Mouse (Mus musculus) adrenal gland, postnatal 25 days (tissue): ENCODE data around the gene Clcn7. TPM values are rescaled to one million over a fixed set of nuclear protein-coding genes. Genes with fewer than 3 reads are reported as not detected.
A peak's percentile ranks its signal among the peaks of the same experiment; 100 is the strongest.

ENCODE experiments used
- DNase-seq: peaks from one replicate; pipeline ENCODE4 v3.0.0; 2021; ENCODE audit warnings: mixed read lengths
- total RNA-seq: library from RNA; stranded (reverse); gene quantifications from 2 replicates; pipeline ENCODE4 v1.2.3, GENCODE M21; 2021

The Clcn7 gene
- total RNA-seq, 1 experiment from 2014 or later = 42.3 TPM

DNA sequence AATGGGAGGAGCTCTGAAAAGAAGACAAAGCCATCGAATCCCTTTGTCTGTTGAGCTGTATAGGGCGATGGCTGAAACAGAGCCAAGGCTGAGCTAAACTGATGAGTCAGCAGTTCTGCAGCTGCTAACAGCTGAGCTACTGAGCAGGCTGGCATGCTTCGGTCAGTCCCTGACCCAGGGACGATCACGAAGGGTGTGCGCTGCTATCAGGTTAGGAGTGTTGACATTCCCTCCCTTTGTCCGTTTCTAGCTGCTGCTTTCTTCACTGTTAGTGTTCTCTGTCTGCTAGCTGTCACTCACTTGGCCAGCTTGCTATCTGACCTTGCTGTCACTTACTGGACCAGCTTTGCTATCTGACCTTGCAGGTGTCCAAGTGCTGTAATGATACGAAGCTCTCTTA lies 6.1 kb upstream of the Clcn7 start:
- DNase-seq = peak; percentile 53

DNA sequence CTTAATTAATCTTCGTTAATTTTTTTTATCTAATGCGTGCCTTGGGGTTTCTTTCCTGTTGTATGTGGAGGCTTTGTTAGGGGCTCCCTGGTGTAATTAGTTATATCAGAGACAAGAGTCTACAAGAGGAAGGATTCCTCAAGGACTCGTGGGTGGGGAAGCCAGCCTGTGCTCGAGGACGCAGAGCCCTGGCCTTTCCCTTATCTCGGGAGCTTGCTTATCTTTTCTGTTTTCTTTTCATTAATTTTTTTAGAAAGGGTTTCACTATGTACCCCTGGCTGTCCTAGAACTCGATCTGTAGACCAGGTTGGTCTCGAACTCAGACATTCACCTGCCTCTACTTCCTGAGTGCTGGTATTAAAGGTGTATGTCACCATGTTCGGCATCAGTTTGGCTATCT lies 5.5 kb upstream of the Clcn7 start:
- DNase-seq = no peak

DNA sequence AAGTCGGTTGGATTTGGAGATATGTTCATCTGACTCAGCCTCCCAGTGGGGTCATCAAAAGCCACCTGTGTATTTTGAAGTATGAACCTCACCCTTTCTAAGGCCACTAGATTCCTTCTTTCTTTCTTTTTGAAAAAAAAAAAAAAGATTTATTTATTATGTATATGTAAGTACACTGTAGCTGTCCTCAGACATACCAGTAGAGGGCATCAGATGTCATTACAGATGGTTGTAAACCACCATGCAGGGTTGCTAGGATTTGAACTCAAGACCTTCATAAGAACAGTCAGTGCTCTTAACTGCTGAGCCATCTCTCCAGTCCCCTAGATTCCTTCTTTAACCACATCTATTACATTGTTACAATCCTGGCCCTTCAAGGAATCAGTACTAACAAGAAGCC lies 3.1 kb upstream of the Clcn7 start:
- no peak for DNase-seq

DNA sequence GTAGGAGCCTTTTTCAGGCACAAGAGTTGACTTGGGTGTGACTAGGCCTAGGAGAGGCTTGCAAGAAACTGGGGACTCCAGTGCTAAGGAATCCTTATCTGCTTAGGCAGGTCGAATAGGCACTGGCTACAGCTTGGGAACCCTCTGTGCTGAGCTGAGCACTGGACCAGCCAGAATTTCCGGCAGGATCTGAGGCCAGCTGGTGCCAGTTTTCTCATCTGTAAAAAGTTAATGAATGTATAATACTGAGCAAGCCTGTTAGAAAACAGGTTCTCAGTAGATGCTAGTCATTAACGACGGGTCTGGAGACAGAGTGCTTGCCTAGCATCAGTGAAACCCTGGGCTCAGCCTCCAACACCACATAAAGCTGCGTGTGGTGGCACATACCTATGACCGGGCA lies 2.4 kb downstream of the Clcn7 start:
- DNase-seq = no peak

DNA sequence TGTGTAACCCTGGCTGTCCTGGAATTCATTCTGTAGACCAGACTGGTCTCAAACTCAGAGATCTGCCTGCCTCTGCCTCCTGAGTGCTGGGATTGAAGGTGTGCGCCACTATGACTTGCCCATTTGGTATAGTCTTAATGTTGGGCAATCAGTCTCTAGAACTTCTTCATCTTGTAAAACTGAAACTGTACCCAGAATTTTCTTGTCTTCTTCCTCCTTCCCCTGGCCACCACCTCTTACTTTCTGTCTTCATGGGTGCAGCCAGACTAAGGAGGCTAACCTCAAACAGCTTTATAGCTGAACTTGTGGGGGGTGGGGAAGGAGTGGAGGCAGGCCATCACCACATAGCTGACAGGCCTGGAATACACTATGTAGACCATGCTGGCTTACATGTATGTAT lies 5.6 kb downstream of the Clcn7 start:
- no peak for DNase-seq

DNA sequence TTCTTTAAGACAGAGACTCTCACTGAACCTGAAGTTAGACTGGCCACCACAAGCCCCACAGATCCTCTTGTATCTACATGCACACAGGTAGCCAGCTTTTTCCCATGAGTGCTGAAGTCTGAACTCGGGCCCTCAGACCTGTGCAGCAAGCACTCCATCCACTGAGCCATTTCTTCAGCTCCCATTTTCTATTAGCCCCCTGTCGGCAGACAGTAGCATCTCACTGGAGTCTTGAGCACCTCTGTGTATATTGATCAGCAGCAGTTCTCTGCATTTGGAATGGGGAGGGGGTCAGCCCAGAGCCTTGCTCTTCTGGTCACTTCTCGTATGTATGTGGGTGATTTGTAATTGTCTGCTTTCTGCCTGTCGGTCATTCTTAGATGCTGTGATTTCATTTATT lies 6.8 kb downstream of the Clcn7 start:
- no peak for DNase-seq

DNA sequence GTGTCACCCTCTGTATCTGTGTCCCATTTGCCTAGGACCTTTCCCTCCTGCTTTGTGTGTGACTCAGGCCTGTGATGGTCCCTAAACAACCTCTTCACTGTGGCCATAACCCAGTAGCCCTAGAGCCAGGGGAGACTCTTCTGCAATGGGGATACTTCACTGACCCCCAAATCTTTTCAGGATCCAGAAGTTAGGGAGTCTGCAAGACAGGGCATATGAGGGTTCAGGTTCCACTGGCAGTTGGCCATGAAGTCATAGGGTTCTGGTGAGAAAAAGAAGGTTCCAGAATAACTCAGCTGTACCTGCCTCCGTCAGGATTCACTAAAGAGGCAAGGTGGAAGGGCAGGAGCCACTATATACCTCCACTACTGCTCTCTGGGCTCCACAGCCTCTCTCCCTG lies 29.0 kb downstream of the Clcn7 start, which contains the start of gene Ccdc154:
Ccdc154 (plus strand) TSS at position 301 of the 400 bp plus-strand sequence.
- DNase-seq = no peak

DNA sequence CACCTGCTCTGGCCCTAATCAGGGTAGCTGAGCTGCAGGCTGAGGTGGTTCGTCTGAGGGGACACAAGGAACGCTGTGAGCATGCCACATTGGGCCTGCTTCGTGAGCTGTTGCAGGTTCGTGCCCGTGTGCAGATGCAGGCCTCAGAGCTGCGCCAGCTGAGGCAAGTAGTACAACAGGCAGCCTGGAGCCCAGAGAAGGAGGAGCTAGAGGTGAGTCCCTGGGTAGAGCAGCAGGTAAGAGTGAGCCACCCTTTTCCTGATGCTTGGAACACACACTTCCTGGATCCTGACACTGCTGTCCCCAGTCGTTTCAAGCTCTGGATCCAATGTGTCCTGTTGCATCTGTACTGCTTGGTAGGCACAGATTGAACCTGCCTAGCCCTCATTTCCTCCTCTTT lies 30.2 kb downstream of the Clcn7 start:
- no peak for DNase-seq

DNA sequence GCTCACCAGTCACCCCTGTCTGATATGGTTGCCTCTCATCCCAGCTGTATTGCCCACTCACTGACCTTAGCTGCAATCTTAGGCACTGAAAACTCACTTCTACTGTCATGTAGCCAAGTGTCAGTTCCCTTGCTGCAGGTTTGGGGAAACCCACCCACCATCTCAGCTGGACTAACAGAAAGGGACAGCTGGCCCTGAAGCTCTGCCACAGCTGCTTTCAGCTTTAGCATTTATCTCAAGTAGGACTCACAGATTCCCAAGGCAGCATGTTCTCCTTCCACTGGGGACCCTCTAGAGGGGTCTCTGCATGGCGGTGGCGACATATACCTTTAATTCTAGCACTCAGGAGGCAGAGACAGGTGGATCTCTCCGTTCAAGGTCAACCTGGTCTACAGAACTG lies 31.6 kb downstream of the Clcn7 start:
- no peak for DNase-seq

DNA sequence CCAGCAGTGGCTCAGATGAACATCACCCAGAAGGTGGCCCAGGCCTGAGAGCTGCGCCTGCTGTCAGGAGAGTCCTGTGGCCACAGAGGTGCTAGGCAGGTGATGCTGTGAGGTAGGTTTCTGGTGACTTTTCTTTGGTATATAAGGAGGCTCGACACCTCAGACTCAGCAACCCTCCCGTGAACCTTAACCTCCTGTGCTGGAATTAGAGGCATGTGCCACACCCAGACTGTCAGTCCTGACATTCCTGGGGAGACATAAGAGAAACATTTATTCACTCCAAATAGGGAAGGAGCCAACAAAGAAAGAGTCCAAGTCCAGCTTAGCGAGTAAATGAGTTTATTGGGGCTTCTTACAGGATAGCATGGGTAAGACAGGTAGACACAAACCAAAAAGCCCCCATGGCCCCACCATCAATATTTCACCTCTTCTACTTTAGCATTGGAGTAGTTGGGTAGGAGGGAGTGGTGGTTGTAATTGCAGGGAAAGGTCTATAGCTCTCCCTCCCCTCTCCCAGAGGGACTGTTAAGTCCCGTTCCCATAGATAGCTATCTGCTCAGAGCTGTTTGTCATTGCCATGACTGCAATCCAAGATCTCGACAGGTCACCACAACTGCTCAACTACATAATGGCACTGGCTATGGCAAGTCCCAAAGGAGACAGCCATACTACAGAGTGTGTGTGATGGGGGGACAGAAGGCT lies 32.9 kb downstream of the Clcn7 start:
- no peak for DNase-seq

DNA sequence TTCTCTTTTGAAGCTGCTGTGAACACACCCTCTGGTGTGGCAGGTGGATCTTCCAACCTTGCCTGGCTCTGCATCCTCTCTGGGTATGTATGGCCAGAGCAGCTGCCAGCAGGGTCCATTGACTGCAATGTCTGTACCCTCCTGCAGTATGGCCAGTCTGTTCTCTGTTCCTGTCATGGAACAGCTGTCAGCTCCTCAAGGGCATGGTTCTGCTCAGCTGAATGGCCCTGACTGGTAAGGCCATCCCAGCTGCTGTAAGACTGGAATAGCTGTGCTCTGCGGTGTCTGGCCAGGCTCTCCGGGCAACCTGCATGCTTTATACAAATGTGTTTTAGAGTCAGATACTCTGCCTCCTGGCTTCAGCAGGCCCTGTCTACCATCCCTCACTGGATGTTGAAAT lies 36.5 kb downstream of the Clcn7 start:
- DNase-seq = no peak

DNA sequence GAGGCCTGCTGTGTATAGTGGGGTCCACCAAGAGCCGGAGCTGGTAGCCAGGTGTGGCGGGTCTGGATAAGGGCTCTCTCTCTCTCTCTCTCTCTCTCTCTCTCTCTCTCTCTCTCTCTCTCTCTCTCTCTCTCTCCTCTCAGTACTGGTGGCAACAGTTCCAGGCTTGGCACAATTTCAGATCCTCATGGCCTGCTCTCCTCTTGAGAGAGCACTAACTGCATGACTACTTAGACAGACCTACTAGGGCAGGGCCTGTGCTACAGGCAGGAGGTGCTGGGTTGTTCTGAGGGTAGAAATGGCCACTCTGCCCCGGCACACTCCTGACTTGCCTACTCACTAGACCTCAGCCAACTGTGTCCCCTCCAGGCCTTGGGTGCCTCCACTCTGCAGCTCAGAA lies 39.4 kb downstream of the Clcn7 start:
- DNase-seq = no peak

DNA sequence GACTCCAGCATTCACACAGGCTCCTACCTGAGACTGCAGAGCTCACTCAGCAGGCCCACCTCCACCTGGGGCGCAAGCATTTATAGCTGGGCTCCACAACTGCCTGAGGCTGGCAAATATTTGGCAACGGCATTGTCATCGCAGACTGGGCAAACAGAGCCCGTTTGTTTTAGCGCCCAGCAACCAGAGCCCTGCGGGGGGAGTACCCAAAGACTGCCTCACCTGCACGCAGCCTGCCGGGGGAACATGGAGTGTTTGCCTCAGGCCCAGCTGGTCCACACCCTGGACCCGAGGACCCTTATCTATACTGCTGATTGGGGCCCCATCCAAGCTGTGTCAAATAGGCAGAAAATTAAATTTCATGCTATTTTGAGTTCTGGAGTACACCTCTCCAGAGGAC lies 42.2 kb downstream of the Clcn7 start, which contains the start of gene Gm38655:
Gm38655 (minus strand) TSS at position 61 of the 400 bp plus-strand sequence.
- DNase-seq = no peak

DNA sequence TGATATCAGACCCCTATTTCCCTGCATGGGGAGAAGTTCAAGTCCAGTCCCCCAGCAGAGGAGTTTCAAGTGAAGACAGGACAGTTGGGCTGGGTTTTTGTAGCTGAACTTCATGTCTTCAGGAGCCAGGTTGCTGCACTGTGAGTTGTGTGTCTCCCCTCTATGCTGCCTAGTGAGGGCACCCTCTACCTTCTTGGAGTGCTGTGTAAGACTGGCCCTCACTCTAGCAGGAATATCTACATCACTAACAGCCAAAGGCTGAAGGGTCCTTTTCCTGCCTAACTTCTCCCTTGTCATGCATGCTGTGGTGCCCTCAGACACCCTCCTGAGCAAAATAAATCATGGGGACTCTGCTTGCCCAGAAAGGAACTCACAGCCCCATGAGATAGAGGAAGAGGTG lies 50.0 kb downstream of the Clcn7 start:
- DNase-seq = no peak

DNA sequence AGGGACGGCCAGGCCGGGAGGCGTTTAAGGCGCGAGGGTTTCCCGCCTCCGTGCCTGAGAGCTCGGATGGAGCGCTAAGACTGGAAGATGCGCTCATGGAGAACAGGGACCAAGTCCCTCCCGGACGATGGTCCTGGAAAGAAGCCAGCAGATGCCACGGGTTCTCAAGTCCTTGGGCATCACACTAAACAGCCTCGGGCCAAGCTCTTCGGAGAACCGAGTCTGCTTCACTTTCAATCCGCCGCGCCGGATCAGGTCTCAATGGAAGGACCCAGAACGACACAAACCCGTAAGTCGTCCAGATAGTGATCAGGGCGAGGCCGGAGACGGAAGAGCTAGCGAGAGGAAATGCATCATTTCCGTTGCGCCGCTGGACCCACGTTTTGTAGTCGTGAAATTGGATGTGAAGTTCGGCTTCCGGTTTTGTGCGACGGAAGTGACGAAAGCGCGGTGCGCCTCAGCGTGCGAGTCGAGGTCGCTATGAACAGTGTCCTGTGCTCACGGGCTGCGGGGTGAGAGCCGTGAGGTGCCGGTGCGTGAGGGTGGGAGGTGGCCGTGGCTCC lies 51.0 kb downstream of the Clcn7 start, which contains the start of gene BC003965:
BC003965 (plus strand) TSS at position 426 of the 563 bp plus-strand sequence.
- DNase-seq = peak; percentile 97

DNA sequence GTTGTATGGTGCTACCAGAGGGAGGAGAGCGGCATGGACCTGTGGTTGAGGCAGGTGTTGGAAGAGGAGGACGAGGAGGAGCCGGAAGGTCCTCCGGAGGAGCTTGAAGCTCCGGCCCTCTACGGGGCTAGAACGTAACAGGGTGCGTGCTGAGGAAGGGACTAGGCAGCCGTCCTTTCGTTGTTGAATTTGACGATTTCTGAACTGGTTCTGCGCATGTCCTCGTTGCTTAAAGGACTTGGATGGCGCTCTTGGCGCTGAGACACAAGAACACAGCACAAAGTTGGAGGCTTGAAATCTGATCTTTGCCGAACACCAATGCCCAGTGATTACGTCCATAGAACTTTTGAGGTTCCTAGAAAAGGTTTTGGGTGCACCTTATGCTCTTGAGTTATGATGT lies 51.8 kb downstream of the Clcn7 start:
- DNase-seq = no peak

DNA sequence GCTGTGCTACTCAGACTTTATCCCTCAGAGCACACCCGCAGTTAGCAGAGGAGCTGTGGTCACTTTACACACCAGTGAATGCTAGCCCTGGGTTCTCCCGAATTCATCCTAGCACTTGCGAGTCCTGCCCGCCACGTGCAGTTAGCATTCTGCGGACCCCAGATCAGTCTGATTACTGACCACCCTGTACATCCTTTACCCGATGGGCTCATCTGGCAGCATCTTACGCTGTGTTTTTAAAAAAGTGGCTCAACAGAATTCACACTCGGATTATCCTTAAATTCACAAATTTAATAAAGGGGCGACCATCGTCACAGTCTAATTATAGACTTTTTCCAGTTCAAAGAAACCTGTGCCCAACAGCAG lies 54.6 kb downstream of the Clcn7 start:
- no peak for DNase-seq

DNA sequence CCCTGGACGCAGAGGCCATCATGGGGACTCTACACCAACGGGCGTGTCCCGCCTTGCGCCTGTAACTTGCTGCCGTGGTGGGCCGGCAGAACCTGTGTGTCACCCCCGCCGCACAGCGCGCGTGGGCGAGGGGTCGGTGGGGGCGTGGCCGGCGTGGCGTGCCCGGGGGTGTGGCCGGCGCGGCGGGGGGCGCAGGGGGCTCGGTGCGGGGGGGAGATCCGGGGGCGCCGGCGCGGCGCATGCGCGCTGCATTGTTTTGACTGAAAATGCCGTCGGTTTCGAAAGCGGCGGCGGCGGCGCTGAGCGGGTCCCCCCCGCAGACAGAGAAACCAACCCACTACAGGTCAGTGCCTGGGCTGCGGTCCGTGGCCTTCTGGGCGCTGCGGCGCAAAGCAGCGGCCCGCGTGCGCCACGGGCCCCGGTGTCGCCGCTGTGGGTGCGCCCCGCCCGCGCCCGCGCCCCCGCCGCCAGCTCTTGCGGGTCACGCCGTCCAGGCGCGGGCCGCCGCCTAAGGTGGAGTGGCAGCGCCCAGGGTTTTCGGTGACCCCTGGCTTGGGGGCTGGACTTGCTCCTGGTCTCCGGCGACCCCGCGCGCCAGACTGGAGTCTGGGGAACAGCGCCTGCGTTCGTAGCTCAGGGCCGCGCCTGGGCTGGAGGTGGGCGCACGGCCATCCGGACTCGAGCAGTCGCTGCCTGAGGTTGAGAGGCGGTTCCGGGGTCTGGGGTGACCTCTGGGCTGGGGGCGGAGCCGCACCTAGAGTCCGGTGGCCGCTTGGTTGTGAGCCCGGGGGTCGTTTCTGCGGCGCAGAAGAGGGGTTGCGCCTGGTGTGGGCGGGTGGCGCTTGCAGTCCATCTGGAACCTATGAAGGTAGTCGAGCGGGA lies 55.2 kb downstream of the Clcn7 start, which contains the start of gene Unkl:
Unkl (plus strand) TSS at position 248 of the 882 bp plus-strand sequence.
- DNase-seq = peak; percentile 88

DNA sequence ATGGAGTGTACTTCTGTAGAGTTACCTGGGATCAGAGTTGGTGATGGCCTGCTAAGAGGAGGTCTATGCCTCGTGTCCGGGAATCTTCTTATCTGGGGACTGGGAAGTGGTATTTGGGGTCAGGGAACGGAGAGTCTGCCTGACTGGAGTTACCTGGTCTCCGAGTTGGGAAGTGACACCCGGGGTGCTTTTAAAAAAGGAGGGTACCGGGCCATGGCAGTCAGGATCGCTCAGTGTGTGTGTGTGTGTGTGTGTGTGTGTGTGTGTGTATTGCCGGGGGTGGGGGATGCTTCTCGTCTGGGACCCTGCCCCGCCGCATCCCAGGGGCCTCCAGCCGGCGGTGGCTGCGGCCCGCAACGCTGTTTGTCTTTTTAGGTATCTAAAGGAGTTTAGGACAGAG lies 55.9 kb downstream of the Clcn7 start:
- no peak for DNase-seq

DNA sequence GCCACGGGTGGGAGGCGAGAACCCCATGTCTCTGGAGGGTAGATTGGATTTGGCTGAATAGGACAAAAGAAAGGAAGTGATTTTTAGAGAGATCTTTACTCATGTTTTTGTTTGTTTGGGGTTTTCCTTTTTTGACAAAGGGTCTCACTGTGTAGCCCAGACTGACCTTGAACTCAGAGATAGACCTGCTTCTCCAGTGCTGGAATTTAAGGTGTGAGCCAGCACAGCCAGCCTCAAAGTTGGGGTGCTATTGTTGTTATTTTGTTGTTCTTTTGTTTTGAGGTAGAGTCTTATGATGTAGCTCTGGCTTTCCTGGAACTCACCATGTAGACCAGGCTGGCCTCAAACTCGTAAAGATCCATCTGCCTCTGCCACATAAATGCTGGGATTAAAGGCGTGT lies 69.2 kb downstream of the Clcn7 start:
- DNase-seq = no peak

DNA sequence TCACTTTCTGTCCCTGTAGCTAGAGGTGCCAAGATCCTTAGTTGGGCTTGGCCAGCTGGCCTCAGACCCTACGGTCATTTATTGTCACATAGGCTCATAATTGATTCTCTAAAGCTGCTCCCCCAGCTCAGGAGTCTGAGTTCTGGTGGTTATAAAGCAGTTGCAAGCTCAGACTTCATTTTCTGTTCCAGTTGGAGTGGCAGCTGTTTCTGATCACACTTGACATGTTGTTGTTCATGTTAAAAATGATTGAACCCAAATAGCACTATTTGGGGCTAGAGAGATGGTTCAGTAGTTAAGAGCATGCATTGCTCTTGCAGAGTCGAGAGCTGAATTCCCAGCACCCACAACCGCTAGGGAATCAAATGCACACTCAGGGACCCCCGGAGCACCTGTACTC lies 76.8 kb downstream of the Clcn7 start:
- no peak for DNase-seq

DNA sequence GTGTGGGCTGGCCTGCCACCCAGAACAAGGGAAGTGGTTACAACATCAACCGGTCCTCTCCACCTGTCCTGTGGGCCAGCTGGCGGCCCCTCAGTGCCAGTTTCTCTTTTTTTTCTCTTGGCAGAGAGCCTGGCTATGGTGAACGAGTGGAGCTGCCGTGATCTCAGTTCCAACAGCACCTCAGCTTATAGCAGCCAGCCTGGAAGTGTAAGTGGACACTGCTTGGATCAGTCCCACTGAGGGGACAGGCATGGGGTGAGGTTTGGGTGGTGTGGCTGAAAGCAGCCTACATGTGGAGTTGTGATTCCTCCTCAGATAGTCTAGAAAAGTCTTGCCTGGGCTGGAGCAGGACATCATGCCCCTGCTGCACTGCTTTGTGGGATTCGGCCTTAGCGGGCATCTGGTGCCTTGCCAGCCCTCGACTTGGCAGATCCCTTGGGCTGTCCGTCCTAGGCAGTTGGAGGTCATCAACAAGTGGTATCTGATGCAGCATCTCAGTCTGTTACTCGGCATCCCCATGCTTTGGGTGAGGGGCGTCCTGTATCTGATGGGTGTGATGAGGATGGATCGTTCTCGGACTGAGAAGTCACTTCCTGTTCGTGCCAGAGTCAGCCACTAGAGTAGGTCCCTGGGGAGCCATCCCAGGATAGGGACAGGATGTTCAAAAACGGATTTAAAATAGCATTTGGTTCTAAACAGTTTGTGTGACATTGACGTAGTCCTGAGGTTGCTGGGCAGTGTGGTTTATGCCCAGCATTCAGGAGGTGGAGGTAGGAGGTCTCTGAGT lies 77.7 kb downstream of the Clcn7 start:
- no peak for DNase-seq
